Mouse (Mus musculus) lung, embryonic 14.5 days (tissue): ENCODE data around the gene Dclk3. TPM values are rescaled to one million over a fixed set of nuclear protein-coding genes. Genes with fewer than 3 reads are reported as not detected.

Experiments used
- ATAC-seq: fragments of 200-750 bp; cut with Nextera tagmentation; 2 replicates; pipeline ENCODE4 v1.8.0; 2017; ENCODE audit warnings: mild to moderate bottlenecking, moderate TSS enrichment, moderate library complexity; ENCODE audit not compliant: insufficient read depth
- DNase-seq: peaks from one replicate; pipeline ENCODE4 v3.0.0-alpha.2; 2015
- H3K27ac ChIP-seq: fragments of 300-500 bp; sonication (generic); 2 replicates; pipeline ENCODE4 v1.5.1; 2014; ENCODE audit warnings: low read depth, mild to moderate bottlenecking, moderate library complexity
- H3K27me3 ChIP-seq: fragments of 300-500 bp; sonication (generic); 2 replicates; pipeline ENCODE4 v1.6.1; 2014; ENCODE audit warnings: low read length, control low read depth; ENCODE audit not compliant: insufficient read depth
- H3K36me3 ChIP-seq: fragments of 300-500 bp; sonication (generic); 2 replicates; pipeline ENCODE4 v1.6.1; 2014; ENCODE audit warnings: control low read depth; ENCODE audit not compliant: insufficient read depth
- H3K4me1 ChIP-seq: fragments of 300-500 bp; sonication (generic); 2 replicates; pipeline ENCODE4 v1.6.1; 2014; ENCODE audit warnings: antibody characterized with exemption, control low read depth; ENCODE audit not compliant: insufficient read depth
- H3K4me2 ChIP-seq: fragments of 300-500 bp; sonication (generic); 2 replicates; pipeline ENCODE4 v1.6.1; 2014; ENCODE audit warnings: mild to moderate bottlenecking
- H3K4me3 ChIP-seq: fragments of 300-500 bp; sonication (generic); 2 replicates; pipeline ENCODE4 v1.5.1; 2014; ENCODE audit warnings: low read depth, low read length
- H3K9ac ChIP-seq: fragments of 300-500 bp; sonication (generic); 2 replicates; pipeline ENCODE4 v1.6.1; 2014
- H3K9me3 ChIP-seq: fragments of 300-500 bp; sonication (generic); 2 replicates; pipeline ENCODE4 v1.6.1; 2016; ENCODE audit warnings: low read depth, low read length, control low read depth
- CTCF ChIP-seq: IDR thresholded peaks from 2 replicates; pipeline ENCODE4 v1.5.1; 2016; ENCODE audit warnings: antibody characterized with exemption, low read depth
- WGBS: fragments of 180-500 bp; shearing (Covaris S2); extraction: QIAGEN DNeasy Blood & Tissue Kit; methylation state at CpG from one replicate; pipeline ENCODE4 v1.1.7; 2014; 5-methylcytosine and 5-hydroxymethylcytosine counted together
- polyA plus RNA-seq: library from polyadenylated mRNA; unstranded; fragments of >200 nt; fragmentation: Nextera tagmentation; extraction: Ambion mirVana; gene quantifications from 2 replicates; pipeline ENCODE4 v1.2.1, GENCODE M21; 2014

Gene Dclk3
- polyA plus RNA-seq, 1 experiment from 2014 or later, result not detected

DNA sequence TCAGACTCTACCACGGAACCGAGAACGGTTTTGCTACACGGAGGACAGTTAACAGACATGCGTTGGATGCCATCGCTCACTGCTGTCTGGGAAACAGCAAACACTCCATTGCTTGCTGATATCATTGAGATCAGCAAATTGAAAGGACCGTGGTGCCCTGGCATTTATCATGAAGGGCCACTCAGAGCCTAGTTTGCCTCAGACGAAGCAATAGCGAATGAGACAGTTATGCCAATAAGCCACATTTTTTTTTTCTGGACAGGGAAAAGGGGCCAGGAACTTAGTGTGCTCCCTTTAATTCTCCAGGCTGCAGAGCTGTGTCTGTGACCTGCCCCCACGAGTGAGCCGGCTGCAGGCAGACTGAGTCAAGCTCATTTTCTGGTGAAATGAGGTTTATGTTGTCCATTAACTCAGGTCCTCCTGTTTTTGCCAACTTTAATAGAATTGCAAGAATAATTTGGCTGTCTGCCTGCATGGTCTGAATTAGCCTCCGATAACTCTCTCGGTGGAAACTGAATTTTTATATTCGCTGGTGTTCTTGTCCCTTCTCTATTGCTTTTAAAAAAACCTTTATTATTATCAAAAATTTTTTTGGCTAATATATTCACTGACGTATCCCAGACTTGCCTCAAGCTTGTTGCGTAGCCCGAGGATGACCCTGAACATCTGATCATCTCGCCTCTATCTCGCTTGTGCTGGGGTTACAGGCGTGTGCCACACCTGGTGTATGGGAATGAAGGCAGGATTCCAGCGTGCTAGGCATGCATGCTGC, 35.0 kb downstream of the Dclk3 start:
- Histone ChIP-seq H3K27me3 (no peaks in the 10 kb centered on the region), H3K27ac (no peak overlapping the region), H3K9me3 (no peaks in the 10 kb centered on the region), H3K4me2 (no peak overlapping the region), H3K9ac (no peak overlapping the region), H3K4me1 (no peaks in the 10 kb centered on the region), H3K36me3 (no peaks in the 10 kb centered on the region), H3K4me3 (no peak overlapping the region)
- 68% methylated on average over 21 of the region's 21 CpGs for WGBS
- DNase-seq, result peak; percentile 46
- TF ChIP-seq CTCF, result no peak
- no peak for ATAC-seq

- 64% methylated on average over 3 of the region's 3 CpGs for WGBS
- H3K27ac ChIP-seq, result no peak overlapping the region
These were observed 35.5 kb downstream of the Dclk3 start for GRCm38 (mm10) chr9:111474458-111474745.

DNA sequence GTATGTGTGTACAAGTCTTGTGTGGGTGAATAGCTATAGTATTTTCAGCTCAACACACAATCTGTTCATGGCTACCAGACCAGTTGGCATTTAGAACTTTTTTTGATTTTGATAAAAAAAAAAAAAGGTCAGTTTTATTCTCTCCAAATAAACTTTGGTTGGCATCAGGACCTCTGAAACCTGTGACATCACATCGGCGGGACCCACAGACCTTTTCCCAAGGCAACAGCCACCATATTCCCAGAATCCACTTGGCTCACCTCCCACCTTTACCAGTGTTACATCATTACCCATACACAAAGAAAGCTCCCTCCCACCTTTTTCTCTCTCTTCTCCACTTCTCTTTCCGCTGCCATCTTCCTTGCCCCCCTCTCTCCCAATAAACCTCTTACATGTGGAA, 36.4 kb downstream of the Dclk3 start:
- ATAC-seq, result no peak
- Histone ChIP-seq H3K4me3 (no peak overlapping the region), H3K4me1 (no peaks in the 10 kb centered on the region), H3K9ac (no peak overlapping the region), H3K27ac (no peak overlapping the region), H3K27me3 (no peaks in the 10 kb centered on the region), H3K36me3 (no peaks in the 10 kb centered on the region), H3K4me2 (no peak overlapping the region), H3K9me3 (no peaks in the 10 kb centered on the region)
- DNase-seq, result no peak
- TF ChIP-seq CTCF, result no peak
- 90% methylated on average over 3 of the region's 3 CpGs for WGBS

More at GRCm38 (mm10) chr9:111474458-111474745, 35.5 kb downstream of the Dclk3 start:
- Histone ChIP-seq H3K4me2 (no peak overlapping the region), H3K27me3 (no peaks in the 10 kb centered on the region), H3K4me3 (no peak overlapping the region), H3K4me1 (no peaks in the 10 kb centered on the region), H3K9ac (no peak overlapping the region), H3K36me3 (no peaks in the 10 kb centered on the region), H3K9me3 (no peaks in the 10 kb centered on the region)
- no peak for DNase-seq
- no peak for ATAC-seq
- no peak for TF ChIP-seq CTCF

DNA sequence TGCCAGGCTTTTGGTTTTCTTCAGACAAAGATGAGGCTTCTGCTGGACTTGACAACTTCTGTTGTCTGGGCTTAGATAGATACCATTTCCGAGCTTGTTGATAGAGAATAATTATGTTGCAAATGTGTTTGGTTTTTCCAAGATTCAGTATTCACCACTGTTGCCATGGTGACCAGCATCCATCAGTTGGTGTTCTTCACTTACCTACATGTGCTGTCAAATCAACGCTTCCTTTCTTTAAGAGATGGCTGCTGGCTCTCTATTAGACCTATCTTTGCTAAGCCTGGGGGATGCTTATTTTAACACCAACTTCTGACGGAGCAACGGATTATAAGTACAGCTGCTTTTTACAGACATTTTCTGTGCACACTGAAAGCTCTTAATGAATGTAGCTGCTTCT, 37.1 kb downstream of the Dclk3 start:
- ATAC-seq (no peak), DNase-seq (no peak)
- 73% methylated on average over 4 of the region's 4 CpGs for WGBS

GRCm38 (mm10) chr9:111476479-111477016, 37.7 kb downstream of the Dclk3 start:
- DNase-seq, result no peak
- no peak overlapping the region for H3K4me3 ChIP-seq
- H3K27me3 ChIP-seq, result no peaks in the 10 kb centered on the region
- ATAC-seq, result no peak
- no peaks in the 10 kb centered on the region for H3K36me3 ChIP-seq
- no peaks in the 10 kb centered on the region for H3K4me1 ChIP-seq
- H3K4me2 ChIP-seq, result no peak overlapping the region
- no peaks in the 10 kb centered on the region for H3K9me3 ChIP-seq
- TF ChIP-seq CTCF, result no peak
- 77% methylated on average over 6 of the region's 6 CpGs for WGBS
- H3K9ac ChIP-seq, result no peak overlapping the region
- H3K27ac ChIP-seq, result no peak overlapping the region

More for the DNA sequence above, 37.1 kb downstream of the Dclk3 start:
- H3K4me2 ChIP-seq, result no peak overlapping the region
- H3K27me3 ChIP-seq, result no peaks in the 10 kb centered on the region
- H3K27ac ChIP-seq, result no peak overlapping the region
- no peaks in the 10 kb centered on the region for H3K4me1 ChIP-seq
- H3K9me3 ChIP-seq, result no peaks in the 10 kb centered on the region
- TF ChIP-seq CTCF, result no peak
- H3K9ac ChIP-seq, result no peak overlapping the region
- H3K36me3 ChIP-seq, result no peaks in the 10 kb centered on the region
- no peak overlapping the region for H3K4me3 ChIP-seq

DNA sequence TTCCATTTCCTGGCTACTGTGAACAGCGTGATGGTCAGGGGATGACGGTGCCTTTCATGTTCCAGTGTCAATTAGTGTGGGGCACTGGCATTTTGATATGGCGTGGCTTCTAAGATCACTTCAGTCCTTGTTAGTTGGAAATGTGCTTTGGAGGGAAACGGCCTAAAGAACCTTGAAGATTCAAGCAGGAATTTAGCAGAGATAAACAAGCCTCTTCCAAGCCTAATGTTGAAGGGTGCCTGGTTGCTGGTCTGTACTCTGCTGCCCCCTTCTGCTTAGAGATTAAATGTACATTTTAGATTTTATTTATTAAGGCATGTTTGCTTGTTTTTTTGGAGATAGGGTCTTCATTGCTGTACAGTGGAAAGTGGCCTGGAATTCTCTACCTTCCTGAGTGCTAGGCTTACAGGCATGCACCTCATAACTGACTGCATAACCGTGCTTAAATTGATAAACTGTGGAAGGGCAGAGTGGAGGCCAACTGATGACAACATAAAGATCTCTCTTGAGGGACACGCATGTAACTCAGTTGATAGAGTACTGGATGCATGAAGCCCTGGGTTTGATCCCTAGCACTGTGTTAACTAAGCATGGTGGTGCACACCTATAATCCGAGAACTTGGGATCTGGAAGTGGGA, 40.1 kb downstream of the Dclk3 start:
- H3K27ac ChIP-seq, result no peak overlapping the region
- 58% methylated on average over 7 of the region's 7 CpGs for WGBS
- H3K4me3 ChIP-seq, result no peak overlapping the region
- H3K9me3 ChIP-seq, result no peaks in the 10 kb centered on the region
- TF ChIP-seq CTCF, result peak; percentile 78
- ATAC-seq (peak; percentile 38; the same call in 1 of the 2 replicates), DNase-seq (peak; percentile 77)
- H3K9ac ChIP-seq, result no peak overlapping the region
- H3K4me2 ChIP-seq, result no peak overlapping the region
- H3K27me3 ChIP-seq, result no peaks in the 10 kb centered on the region
- H3K4me1 ChIP-seq, result no peaks in the 10 kb centered on the region
- H3K36me3 ChIP-seq, result no peaks in the 10 kb centered on the region

DNA sequence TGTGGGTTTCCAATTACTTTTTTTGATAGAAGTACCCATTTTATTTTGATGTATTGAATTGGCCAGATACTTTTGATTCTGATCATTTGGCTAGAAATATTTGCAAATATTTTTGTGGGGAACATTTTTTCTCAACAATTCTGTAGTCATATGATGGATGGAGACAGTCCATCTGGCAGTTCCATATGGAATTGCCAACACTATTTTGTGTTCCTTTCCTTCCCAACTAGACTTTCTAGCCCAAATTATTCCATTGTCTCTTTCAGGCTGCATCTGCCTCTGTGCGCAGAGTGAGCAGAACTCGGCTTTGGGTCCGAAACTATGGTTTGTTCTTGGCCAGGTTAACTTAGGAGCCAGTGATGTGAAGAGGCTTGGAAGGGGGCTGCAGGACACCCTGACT, 42.1 kb downstream of the Dclk3 start:
- no peak for TF ChIP-seq CTCF
- Histone ChIP-seq H3K27me3 (no peaks in the 10 kb centered on the region), H3K27ac (no peak overlapping the region), H3K9me3 (no peaks in the 10 kb centered on the region), H3K9ac (no peak overlapping the region), H3K36me3 (no peaks in the 10 kb centered on the region), H3K4me2 (no peak overlapping the region), H3K4me1 (no peaks in the 10 kb centered on the region), H3K4me3 (no peak overlapping the region)
- ATAC-seq (no peak), DNase-seq (no peak)
- 79% methylated on average over 3 of the region's 3 CpGs for WGBS
